Mouse (Mus musculus) ovary, postnatal 14 days (tissue): ENCODE data around the gene Prap1.
"Not testable (repeated sequence)": the region's sequence is repeated elsewhere in the genome, so short reads cannot be mapped to it uniquely, and the experiment has no call there.

Experiments
- DNase-seq: peaks from one replicate; pipeline ENCODE4 v3.0.0; 2022; ENCODE audit warnings: low spot score

Gene Prap1

GRCm38 (mm10) chr7:140134033-140134432, 40.8 kb downstream of the Prap1 start:
- DNase-seq: not testable (repeated sequence)

GRCm38 (mm10) chr7:140135106-140135770, 42.0 kb downstream of the Prap1 start:
- no peak for DNase-seq

- peak; percentile 97 for DNase-seq
Measured at GRCm38 (mm10) chr7:140137135-140138020, 44.2 kb downstream of the Prap1 start, which contains the start of gene Mtg1. TSS of gene Mtg1 (plus strand) at chr7:140137564.

GRCm38 (mm10) chr7:140138021-140138310, 44.8 kb downstream of the Prap1 start:
- DNase-seq: no peak

- peak; percentile 48 for DNase-seq
Measured at GRCm38 (mm10) chr7:140141350-140141749, 48.2 kb downstream of the Prap1 start.

GRCm38 (mm10) chr7:140144550-140144949, 51.4 kb downstream of the Prap1 start:
- no peak for DNase-seq
